14 mouse cellular contexts compared by ENCODE assay signal in the genomic region with DNA sequence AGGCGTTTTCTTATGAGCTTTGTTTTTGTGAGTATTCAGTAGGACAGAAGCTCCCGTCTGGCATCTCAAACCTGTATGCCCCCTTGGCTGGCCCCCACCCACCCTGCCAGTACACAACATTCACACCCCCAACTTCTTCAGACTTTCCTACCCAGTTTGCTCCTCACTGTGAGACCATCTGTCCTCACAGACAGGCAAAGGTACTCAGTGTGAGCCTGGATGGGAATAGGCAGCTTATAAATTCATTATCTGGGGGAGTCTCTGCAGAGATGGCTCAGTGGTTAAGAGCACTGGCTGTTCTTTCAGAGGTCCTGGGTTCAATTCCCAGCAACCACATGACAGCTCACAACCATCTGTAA. TPM values are rescaled to one million over a fixed set of nuclear protein-coding genes. Genes with fewer than 3 reads are reported as not detected.
DNase-seq lines count a peak whose midpoint lies in the region; ATAC-seq and TF ChIP-seq lines count a peak whose summit lies in the region.
"Had no signal": no experiment of that assay in that cellular context is flagged by ENCODE, and none has a peak within 500 bp of the region (broad histone marks: within the 10 kb centered on the region; RNA-seq: fewer than 3 reads in every experiment).

No protein-coding gene starts in this region.

- H3K36me3 ChIP-seq in hindbrain, postnatal 0 days (ENCODE audit: insufficient read depth, low read length) = no peaks in the 10 kb centered on the region
- no peaks in the 10 kb centered on the region for H3K36me3 ChIP-seq in hindbrain, embryonic 14.5 days (replicated peaks; ENCODE audit: control insufficient read depth, insufficient read depth)
- no peaks in the 10 kb centered on the region for H3K36me3 ChIP-seq in small intestine, adult 2 months (ENCODE audit: control insufficient read depth, insufficient read depth, low read length)
- H3K36me3 ChIP-seq: G1E; liver, embryonic 13.5 days had no signal

- no peak for TF ChIP-seq CTCF in hindbrain, postnatal 0 days (IDR thresholded peaks at IDR 0.05; ENCODE audit: low read depth)
- TF ChIP-seq CTCF in small intestine, adult 2 months (IDR thresholded peaks at IDR 0.05; ENCODE audit: extremely low read depth, insufficient read length, insufficient replicate concordance, low read depth, low read length) = no peak

- H3K9me3 ChIP-seq in hindbrain, postnatal 0 days (ENCODE audit: low read length) = no peaks in the 10 kb centered on the region
- no peaks in the 10 kb centered on the region for H3K9me3 ChIP-seq in hindbrain, embryonic 14.5 days (ENCODE audit: control insufficient read depth, low read length)
- H3K9me3 ChIP-seq: G1E; liver, embryonic 13.5 days had no signal

- 41% methylated on average over 2 of the region's 2 CpGs for WGBS in hindbrain, postnatal 0 days
- WGBS in hindbrain, embryonic 14.5 days = 68% methylated on average over 2 of the region's 2 CpGs
- WGBS in small intestine, adult 2 months = 53% methylated on average over 2 of the region's 2 CpGs

- TF ChIP-seq POLR2A in small intestine, adult 2 months (IDR thresholded peaks at IDR 0.05; ENCODE audit: low read depth, low read length) = no peak

- no peak overlapping the region for H3K4me3 ChIP-seq in hindbrain, postnatal 0 days (ENCODE audit: low read length)
- no peak overlapping the region for H3K4me3 ChIP-seq in hindbrain, embryonic 14.5 days (replicated peaks; ENCODE audit: low read length)
- no peak overlapping the region for H3K4me3 ChIP-seq in small intestine, adult 2 months (ENCODE audit: low read depth, low read length)
- H3K4me3 ChIP-seq: liver, embryonic 13.5 days had no signal

- H3K4me1 ChIP-seq in hindbrain, postnatal 0 days (ENCODE audit: insufficient read depth, low read length) = no peaks in the 10 kb centered on the region
- H3K4me1 ChIP-seq in hindbrain, embryonic 14.5 days (replicated peaks; ENCODE audit: control insufficient read depth, insufficient read depth, low read length) = no peaks in the 10 kb centered on the region
- H3K4me1 ChIP-seq in small intestine, adult 2 months (ENCODE audit: control insufficient read depth, insufficient read depth, insufficient read length, low read length) = peaks cover 29% of the 10 kb centered on the region
- H3K4me1 ChIP-seq: liver, embryonic 13.5 days had no signal

- no peak overlapping the region for H3K4me2 ChIP-seq in hindbrain, postnatal 0 days (ENCODE audit: low read depth, low read length)
- no peak overlapping the region for H3K4me2 ChIP-seq in hindbrain, embryonic 14.5 days (replicated peaks)
- H3K4me2 ChIP-seq: liver, embryonic 13.5 days had no signal

- no peaks in the 10 kb centered on the region for H3K27me3 ChIP-seq in hindbrain, postnatal 0 days (ENCODE audit: insufficient read depth, low read length)
- H3K27me3 ChIP-seq in hindbrain, embryonic 14.5 days (ENCODE audit: control insufficient read depth, insufficient read depth, low read length) = no peaks in the 10 kb centered on the region
- no peaks in the 10 kb centered on the region for H3K27me3 ChIP-seq in small intestine, adult 2 months (ENCODE audit: control insufficient read depth, insufficient read depth, low read length)
- H3K27me3 ChIP-seq: liver, embryonic 13.5 days had no signal

- no peak overlapping the region for H3K9ac ChIP-seq in hindbrain, postnatal 0 days (replicated peaks; ENCODE audit: low read length)
- no peak overlapping the region for H3K9ac ChIP-seq in hindbrain, embryonic 14.5 days
- H3K9ac ChIP-seq: liver, embryonic 13.5 days had no signal

- peak; percentile 9 for DNase-seq in hindbrain, postnatal 0 days (ENCODE audit: low spot score)
- DNase-seq in hindbrain, embryonic 14.5 days (ENCODE audit: low spot score) = no peak
- DNase-seq in cerebellum, adult 11-12 months = peak; percentile 53
- DNase-seq in cerebellum, adult 9-11 months = peak; percentile 57
- no peak for DNase-seq in urinary bladder, postnatal 14 days (ENCODE audit: low spot score)
- DNase-seq in layer of hippocampus, adult 9-11 months = no peak
- DNase-seq in frontal cortex, postnatal 36 days (ENCODE audit: low spot score in 2 of 2) = no peak
- DNase-seq: gastrocnemius, postnatal 14 days; liver, embryonic 13.5 days; midbrain, embryonic 14.5 days; thymus, postnatal 14 days had no signal

- no peak overlapping the region; the same call in 1 of the 2 replicates for H3K27ac ChIP-seq in hindbrain, postnatal 0 days
- H3K27ac ChIP-seq in hindbrain, embryonic 14.5 days = no peak overlapping the region
- H3K27ac ChIP-seq in small intestine, adult 2 months (ENCODE audit: insufficient read depth, low read depth, low read length) = peak overlapping the region; percentile 61
- H3K27ac ChIP-seq: liver, embryonic 13.5 days had no signal

- no peak for ATAC-seq in hindbrain, postnatal 0 days
- ATAC-seq in hindbrain, embryonic 14.5 days (ENCODE audit: low FRiP score) = no peak
- ATAC-seq: hindbrain, embryonic 16.5 days had no signal

RNA-seq across cellular contexts. Expression of a gene that starts 20.1 kb away (rescaled TPM):
- total RNA-seq in hindbrain, postnatal 0 days (2014; rRNA removed) = 109 and 110 TPM in 2 replicates
- polyA plus RNA-seq in hindbrain, postnatal 0 days (2015; fragmentation: Nextera tagmentation; extraction: Ambion mirVana) = 199 TPM in 2 replicates
- 231 and 251 TPM in 2 replicates for polyA plus RNA-seq in hindbrain, embryonic 14.5 days (2014; fragmentation: Nextera tagmentation; extraction: Ambion mirVana)
- polyA plus RNA-seq in small intestine, adult 2 months (2012; rRNA removed) = 2.2 and 4.5 TPM in 2 replicates

Comparison
In these comparisons a context has a peak if more than half of its experiments do, and no peak if none do; other contexts are left out.
1. DNase-seq: peak in hindbrain, postnatal 0 days (single experiment), cerebellum, adult 11-12 months (single experiment) and cerebellum, adult 9-11 months (single experiment); none in hindbrain, embryonic 14.5 days (single experiment), urinary bladder, postnatal 14 days (single experiment), layer of hippocampus, adult 9-11 months (single experiment) and frontal cortex, postnatal 36 days (0 of 2).
2. RNA of a gene that starts 20.1 kb away (polyA plus RNA-seq): 231 to 251 TPM in hindbrain, embryonic 14.5 days and 199 TPM in hindbrain, postnatal 0 days; 2.2 to 4.5 TPM in small intestine, adult 2 months; every median in the first group is over 10 times any median in the second.